8 mouse cellular contexts compared by ENCODE assay signal in the genomic region with DNA sequence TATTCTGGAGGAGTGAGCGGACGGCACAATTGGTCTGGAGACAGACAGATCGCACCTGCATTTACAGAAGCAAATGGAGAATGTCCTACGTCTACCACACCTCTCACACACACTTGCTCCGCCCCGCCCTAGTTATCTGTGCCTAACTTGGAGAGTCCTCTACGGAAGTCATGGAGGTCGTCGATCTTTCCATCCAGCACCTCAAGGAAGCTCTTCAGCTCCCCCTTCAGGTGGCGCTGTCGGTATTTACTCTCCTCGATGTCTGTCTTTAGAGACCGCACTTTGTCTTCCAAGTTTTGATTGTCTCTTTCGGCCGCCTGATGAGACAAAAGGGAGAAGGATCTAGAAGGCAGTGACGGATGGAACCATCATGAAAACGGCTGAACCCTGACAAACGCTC. TPM values are rescaled to one million over a fixed set of nuclear protein-coding genes. Genes with fewer than 3 reads are reported as not detected.
DNase-seq lines count a peak whose midpoint lies in the region; TF ChIP-seq lines count a peak whose summit lies in the region.

No protein-coding gene starts in this region.

- DNase-seq in cerebellum, adult 2 months = no peak
- no peak for DNase-seq in cerebellum, adult 9-11 months
- DNase-seq in left cerebral cortex, adult 2 months (ENCODE audit: extremely low spot score in 1 of 2, low spot score in 2 of 2) = no peak
- no peak for DNase-seq in left cerebral cortex, adult 9 months (ENCODE audit: low spot score in 2 of 2)
- DNase-seq in embryo, embryonic 10.5 days (ENCODE audit: low spot score) = peak; percentile 49
- peak; percentile 37 for DNase-seq in lung, postnatal 36 days
- no peak for DNase-seq in frontal cortex, postnatal 36 days (ENCODE audit: low spot score in 2 of 2)
- no peak for DNase-seq in right cerebral cortex, postnatal 36 days (ENCODE audit: low spot score in 2 of 2)

- H3K4me1 ChIP-seq in cerebellum, adult 2 months (ENCODE audit: control insufficient read depth, insufficient read depth, low read length) = no peaks in the 10 kb centered on the region

- H3K4me3 ChIP-seq in cerebellum, adult 2 months (replicated peaks; ENCODE audit: insufficient read depth, low read depth, low read length) = no peak overlapping the region
- no peak overlapping the region for H3K4me3 ChIP-seq in left cerebral cortex, adult 2 months

- intact Hi-C loops in left cerebral cortex, adult 2 months (cut with DNase I) = loop anchor here (5.0 kb wide), 1 partner anchor 152 kb away; a partner anchor contains a TSS

- peak; percentile 20; the same call in 1 of the 2 replicates for TF ChIP-seq CTCF in cerebellum, adult 2 months (IDR thresholded peaks at IDR 0.05; ENCODE audit: borderline replicate concordance, insufficient read depth, low read depth, low read length)
- peak; percentile 53 for TF ChIP-seq CTCF in left cerebral cortex, adult 2 months (IDR thresholded peaks at IDR 0.05)

- TF ChIP-seq POLR2A in cerebellum, adult 2 months (IDR thresholded peaks at IDR 0.05; ENCODE audit: borderline replicate concordance, insufficient read depth, low read length) = no peak

- no peaks in the 10 kb centered on the region for H3K27me3 ChIP-seq in cerebellum, adult 2 months (ENCODE audit: control insufficient read depth, insufficient read depth, low read length)

- 69% methylated on average over 18 of the region's 18 CpGs for WGBS in cerebellum, adult 2 months

- H3K27ac ChIP-seq in cerebellum, adult 2 months (ENCODE audit: insufficient read depth, low read length) = no peak overlapping the region
- no peak overlapping the region for H3K27ac ChIP-seq in left cerebral cortex, adult 2 months

RNA-seq across cellular contexts. Expression of a gene that starts 39.1 kb away (rescaled TPM):
- polyA plus RNA-seq in cerebellum, adult 2 months (2012; rRNA removed) = 28.6 and 29.4 TPM in 2 replicates
- 10 to 100 TPM; 18.6 to 19.1 TPM for total RNA-seq in left cerebral cortex, adult 2 months (2021)

RNA-seq across cellular contexts. Expression of a gene that starts 43.4 kb away (rescaled TPM):
- 0.16 and 0.26 TPM in 2 replicates for polyA plus RNA-seq in cerebellum, adult 2 months (2012; rRNA removed)
- total RNA-seq in left cerebral cortex, adult 2 months (2021) = under 1 TPM; 0.25 to 0.26 TPM

Comparison
In these comparisons a context has a peak if more than half of its experiments do, and no peak if none do; other contexts are left out.
1. DNase-seq: peak in embryo, embryonic 10.5 days (single experiment) and lung, postnatal 36 days (single experiment); none in cerebellum, adult 2 months (0 of 2), cerebellum, adult 9-11 months (single experiment), left cerebral cortex, adult 2 months (0 of 2), left cerebral cortex, adult 9 months (0 of 2), frontal cortex, postnatal 36 days (0 of 2) and right cerebral cortex, postnatal 36 days (0 of 2).